Mouse (Mus musculus): ENCODE measurements around the gene Jtb. TPM values are rescaled to one million over a fixed set of nuclear protein-coding genes. Genes with fewer than 3 reads are reported as not detected.
A peak's percentile ranks its signal among the peaks of the same experiment; 100 is the strongest.

Gene Jtb
- total RNA-seq (2021): 10 to 100 TPM; 44.7 to 46.4 TPM
- long read RNA-seq, experiment 1, transcript Jtb-201 (5 exons, 1,101 nt): major isoform, 36 of 49 reads
- long read RNA-seq, experiment 1, partial matches to known transcripts: 4 of 49 reads
- long read RNA-seq, experiment 1, other reads (novel, unspliced or antisense): 9 of 49 reads
- long read RNA-seq, experiment 2, transcript Jtb-201 (5 exons, 1,101 nt): major isoform, 69 of 79 reads
- long read RNA-seq, experiment 2, partial matches to known transcripts: 1 of 79 reads
- long read RNA-seq, experiment 2, other reads (novel, unspliced or antisense): 9 of 79 reads

- peak; percentile 91 to 97 for DNase-seq (ENCODE audit: low spot score in 2 of 2)
Observed at GRCm38 (mm10) chr3:90231507-90232333, at the start of gene Jtb. TSS of gene Jtb (plus strand) at chr3:90231597.

- DNase-seq (ENCODE audit: low spot score in 2 of 2): no peak
Observed at GRCm38 (mm10) chr3:90183581-90183980, 47.8 kb upstream of the Jtb start.

DNA sequence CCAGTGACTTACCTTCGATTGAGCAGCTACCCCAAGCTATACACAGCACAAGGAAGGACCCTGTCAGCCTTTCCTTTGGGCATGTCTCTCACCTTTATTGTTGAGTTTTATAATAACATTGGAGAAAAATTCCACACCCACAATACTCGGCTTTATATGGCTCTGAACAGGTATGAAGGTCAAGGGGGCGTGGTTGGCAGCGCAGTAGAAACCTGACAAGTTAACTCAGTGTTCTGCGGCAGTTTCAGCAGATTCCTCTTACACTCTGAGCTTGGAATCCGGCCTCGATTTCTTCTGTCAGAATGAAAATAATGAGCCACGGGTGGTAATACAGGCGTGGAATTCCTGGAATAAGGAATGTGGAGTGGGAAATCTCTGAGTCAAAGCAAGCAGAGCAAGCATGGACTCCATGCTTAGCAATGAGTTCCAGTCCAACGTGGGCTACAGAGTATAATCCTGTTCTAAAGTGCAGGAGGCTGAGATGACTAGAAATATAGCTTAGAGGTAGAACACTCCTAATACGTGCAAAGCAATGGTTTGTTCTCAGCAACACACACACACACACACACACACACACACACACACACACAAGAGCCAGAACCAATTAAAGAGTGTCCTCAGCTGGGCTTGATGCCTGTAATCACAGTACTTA lies 40.4 kb upstream of the Jtb start:
- DNase-seq (ENCODE audit: low spot score in 2 of 2): no peak

DNA sequence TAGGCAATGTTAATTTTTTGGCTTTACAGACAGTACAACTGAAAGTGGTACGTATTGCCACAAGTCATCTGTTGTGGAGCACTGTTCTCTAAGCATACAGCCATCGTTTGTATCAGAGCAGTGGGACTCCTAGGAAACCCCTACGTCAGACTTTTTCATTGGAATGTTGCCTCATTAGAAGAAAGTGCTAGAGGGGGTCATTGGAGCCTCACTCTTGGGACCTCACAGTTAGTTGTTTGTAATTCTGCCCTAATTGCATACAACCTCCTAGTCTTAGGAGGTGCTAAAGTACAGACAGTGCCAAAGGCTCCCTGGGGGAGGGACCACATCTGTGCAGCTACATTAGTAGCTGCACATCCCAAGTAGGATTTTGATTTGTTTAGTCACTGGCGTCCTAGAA lies 36.6 kb upstream of the Jtb start:
- DNase-seq (ENCODE audit: low spot score in 2 of 2): no peak

DNA sequence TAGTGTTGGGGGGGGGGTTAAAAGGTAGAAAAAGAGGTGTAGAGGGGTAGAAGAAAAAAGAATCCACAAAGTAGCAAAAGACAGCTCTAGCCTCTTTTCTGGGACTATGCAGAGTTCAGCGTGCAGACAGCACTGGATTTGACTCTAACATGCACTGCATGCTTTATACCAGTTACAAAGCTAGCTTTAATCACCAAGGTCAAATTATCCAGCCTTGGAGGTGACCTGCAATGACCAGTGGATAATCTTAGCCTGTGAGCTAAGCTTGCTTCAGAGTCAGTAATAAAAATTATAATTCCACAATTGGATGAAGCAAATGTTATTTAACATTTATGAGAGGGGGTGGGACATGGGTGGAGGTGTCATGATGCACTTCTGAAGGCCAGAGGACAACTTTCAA lies 35.8 kb upstream of the Jtb start:
- no peak for DNase-seq (ENCODE audit: low spot score in 2 of 2)

- DNase-seq (ENCODE audit: low spot score in 2 of 2): no peak
Observed at GRCm38 (mm10) chr3:90197548-90197947, 33.8 kb upstream of the Jtb start.

- DNase-seq (ENCODE audit: low spot score in 2 of 2): no peak
Observed at GRCm38 (mm10) chr3:90202884-90203283, 28.5 kb upstream of the Jtb start.

DNA sequence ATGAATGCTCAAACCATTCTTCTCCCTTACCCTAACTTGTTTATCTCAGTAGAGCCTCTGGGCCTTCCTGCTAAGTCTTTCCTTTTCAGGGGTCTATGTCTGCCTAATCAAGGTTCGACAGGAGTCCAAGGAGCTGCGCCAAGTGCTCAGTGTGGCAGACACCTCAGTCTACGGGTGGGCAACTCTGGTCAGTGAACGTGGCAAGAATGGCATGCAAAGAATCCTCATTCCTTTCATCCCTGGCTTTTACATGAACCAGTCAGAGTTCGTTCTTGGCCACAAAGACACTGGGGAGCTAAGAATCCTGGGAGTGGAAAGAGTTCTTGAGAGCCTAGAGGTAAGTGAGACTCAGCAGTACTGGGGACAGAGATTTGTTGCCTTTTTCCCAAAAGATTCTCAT lies 27.8 kb upstream of the Jtb start:
- no peak for DNase-seq (ENCODE audit: low spot score in 2 of 2)

- DNase-seq (ENCODE audit: low spot score in 2 of 2): no peak
Observed at GRCm38 (mm10) chr3:90204582-90204981, 26.8 kb upstream of the Jtb start.

DNA sequence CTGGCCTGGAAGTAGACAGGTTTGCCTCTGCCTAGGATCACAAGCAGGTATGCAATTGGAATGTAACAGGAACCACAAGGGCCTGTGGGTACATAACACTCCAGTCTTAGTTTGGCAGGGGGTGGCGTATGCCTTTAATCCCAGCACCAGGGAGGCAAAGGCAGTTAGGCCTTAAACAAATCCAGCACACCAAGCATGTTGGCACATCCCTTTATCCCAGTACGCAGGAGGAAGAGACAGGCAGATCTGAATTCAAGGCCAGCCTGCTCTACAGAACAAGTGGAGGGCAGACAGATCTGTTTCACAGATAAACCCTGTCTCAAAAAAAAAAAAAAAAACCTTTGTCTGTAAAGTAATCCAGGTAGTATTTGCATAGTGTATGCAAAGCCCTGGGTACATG lies 22.7 kb upstream of the Jtb start:
- DNase-seq (ENCODE audit: low spot score in 2 of 2): no peak

DNA sequence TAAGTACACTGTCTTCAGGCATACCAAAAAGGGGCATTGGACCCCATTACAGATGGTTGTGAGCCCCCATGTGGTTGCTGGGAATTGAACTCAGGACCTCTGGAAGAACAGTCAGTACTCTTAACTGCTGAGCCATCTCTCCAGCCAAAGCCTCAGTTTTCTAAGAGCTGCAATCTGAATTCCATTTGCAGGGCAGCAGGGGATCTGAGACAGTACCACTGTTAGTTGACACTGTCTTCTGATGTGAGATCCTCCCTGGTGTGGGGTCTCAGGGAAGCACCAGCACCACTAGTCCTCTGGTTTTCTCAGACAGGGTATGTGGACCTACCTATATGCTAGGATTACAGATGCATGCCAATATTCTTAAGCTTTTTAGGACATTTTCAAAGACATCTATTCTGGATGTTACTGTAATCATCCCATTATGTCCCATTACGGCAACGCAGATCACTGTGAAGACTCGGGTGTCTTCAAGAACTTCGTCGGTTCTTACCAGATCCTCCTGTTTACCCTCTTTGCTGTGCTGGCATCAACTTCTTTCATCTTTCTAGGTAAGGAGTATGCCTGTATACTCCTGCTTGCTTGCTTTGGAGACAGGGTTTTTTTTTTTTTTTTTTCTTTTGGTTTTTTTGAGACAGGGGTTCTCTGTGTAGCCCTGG lies 21.4 kb upstream of the Jtb start:
- DNase-seq (ENCODE audit: low spot score in 2 of 2): no peak

DNA sequence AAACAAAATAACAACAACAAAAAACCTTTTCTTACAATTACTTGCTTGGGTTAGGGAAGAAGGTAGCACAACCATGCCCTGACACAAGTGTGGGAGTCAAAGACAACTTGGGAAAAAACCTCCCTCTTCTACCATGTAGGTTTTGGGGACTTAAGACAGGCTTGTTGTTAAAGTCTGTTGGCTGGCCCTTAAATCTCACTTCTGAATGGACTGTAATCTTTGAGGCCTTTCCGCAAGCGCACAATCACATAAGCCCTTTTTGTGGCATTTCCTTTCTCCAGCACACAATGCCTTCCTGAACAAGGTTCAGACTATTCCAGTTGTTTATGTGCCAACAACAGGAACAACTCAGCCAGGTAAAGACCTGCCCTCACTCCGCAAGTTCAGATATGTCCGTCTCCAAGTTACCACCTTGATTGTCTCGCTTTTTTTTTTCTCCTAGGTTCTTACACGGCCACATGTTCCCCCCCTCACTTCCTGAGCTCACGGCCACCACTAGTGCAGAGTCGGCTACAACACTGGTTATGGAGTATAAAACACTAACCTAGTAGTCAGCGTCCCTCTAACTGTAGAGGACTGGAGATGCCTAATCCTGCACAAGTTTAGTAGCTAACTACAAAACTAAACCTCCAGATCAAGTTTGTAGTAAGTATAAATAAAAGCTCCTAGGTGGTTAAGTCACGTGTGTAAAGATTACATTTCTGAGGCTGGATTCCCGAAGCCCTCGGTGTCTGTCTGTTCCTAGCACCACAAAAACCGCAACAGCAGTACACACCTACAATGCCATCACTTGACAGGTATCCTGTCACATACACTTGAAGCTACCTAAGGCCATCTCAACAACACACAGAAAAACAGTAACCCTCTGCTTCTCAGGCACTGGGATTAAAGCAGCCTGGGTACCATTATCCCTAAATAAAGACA lies 19.7 kb upstream of the Jtb start:
- no peak for DNase-seq (ENCODE audit: low spot score in 2 of 2)

GRCm38 (mm10) chr3:90212723-90213122 lies 18.7 kb upstream of the Jtb start:
- no peak for DNase-seq (ENCODE audit: low spot score in 2 of 2)

- peak; percentile 93 to 96 for DNase-seq (ENCODE audit: low spot score in 2 of 2)
Observed at GRCm38 (mm10) chr3:90213377-90213866, 18.0 kb upstream of the Jtb start, which contains the start of the genes Rps27 and Rab13. TSS of gene Rps27 (minus strand) at chr3:90213651. TSS of gene Rab13 (plus strand) at chr3:90213695.

DNA sequence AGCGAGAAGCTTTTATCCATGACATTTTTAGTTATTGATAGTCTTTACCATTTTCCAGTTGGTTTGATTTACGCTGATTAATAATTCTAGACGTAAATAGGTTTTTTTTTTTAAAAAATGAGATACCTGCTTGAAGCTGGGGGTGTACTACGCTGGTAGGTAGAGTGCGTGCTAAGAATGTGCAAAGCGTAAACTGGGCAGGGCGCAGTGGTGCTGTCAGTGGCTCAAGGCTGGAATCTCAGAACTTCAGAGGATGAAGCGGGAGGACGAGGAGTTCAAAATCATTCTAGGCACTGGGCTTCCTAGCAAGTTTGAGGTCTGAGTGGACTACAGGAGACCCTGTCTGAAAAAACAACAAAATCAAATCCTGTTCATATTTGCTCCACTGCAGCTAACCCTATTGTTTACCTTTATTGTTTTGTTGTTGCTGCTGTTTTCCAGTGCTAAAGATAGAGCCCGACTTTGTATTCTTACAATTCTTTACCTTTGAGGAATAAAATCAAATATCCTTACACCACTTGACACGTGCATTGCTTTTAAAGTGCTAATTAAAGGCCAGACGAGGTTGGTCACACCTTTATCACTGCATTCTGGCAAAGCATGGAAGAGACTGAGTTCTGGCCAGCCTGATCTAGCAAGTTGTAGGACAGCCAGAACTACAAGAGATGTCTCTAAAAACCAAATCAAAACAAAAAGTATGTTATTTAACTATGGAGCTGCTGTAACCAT lies 17.3 kb upstream of the Jtb start:
- no peak for DNase-seq (ENCODE audit: low spot score in 2 of 2)

DNA sequence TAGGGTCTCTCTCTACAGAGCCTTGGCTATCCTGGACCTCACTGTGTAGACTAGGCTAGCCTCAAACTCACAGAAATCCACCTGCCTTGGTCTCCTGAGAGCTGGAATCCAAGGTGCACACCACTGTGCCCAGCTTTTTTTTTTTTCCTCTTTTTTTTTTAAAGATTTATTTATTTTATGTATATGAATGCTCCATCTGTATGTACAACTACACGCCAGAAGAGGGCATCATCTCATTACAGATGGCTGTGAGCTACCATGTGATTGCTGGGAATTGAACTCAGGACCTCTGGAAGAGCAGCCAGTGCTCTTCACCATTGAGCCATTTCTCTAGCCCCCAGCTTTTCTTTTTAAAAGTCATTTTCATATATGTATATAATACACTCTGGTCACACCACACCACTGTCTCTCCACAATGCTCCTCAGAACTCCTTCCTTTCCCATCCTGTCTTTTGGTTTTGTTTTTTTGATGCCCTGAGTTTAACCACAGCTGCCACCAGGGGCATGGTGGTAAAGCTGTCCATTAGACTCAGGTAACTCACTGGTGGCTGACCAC lies 15.5 kb upstream of the Jtb start:
- DNase-seq (ENCODE audit: low spot score in 2 of 2): no peak

GRCm38 (mm10) chr3:90220088-90220487 lies 11.3 kb upstream of the Jtb start:
- peak; percentile 36 to 74 for DNase-seq (ENCODE audit: low spot score in 2 of 2)

DNA sequence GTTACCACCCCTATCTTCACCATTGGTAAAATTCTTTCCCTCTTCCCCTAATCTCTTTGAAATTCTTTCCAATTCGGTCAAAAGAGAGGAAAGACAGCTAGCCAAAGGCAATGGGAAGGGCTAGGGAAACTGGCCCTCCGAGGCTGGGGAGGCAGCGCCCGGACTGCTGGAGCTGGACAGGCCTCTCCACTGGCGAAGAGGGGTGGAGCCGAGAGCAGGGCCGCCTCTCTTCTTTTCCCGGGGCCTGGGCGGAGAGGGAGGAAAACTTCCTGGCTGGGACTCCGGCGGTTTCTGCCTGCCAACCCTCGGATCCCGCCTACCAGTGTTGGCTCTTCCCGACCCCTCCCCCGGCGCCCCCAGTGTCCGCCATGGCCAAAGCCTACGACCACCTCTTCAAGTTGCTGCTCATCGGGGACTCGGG lies 10.9 kb upstream of the Jtb start:
- DNase-seq (ENCODE audit: low spot score in 2 of 2): peak; percentile 21 to 56

DNA sequence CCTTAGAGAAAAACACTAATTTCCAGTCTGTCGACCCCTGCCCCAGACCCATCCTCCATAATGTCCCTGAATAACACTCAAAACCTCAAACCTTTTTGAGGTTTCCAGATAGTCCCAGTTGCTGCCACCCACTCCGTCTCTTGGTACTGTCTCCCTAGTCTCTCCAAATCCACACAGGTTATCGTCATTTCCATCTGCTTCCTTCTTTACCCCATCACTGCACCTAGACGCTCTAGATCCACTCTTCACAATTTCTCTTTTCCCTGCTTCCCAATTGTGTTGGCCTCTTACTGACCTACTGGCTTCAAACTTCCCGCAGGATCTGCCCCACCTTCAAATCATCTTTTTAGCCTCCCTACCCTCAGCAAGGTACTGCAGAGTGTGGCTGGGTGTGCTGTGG lies 10.3 kb upstream of the Jtb start:
- DNase-seq (ENCODE audit: low spot score in 2 of 2): no peak

Measured in layer of hippocampus, postnatal 14 days (tissue).